Mouse (Mus musculus): Measurements from ENCODE around the gene Pdxp. TPM values are rescaled to one million over a fixed set of nuclear protein-coding genes. Genes with fewer than 3 reads are reported as not detected.

The Pdxp gene
- total RNA-seq, 2 experiments from 2014 or later: 9.8 to 9.9 TPM

GRCm38 (mm10) chr15:78962885-78963284 lies 49.2 kb downstream of the Pdxp start:
- peak in 1 of 2 experiments; percentile 55 for DNase-seq (ENCODE audit: low spot score in 2 of 2)

Small RNAs within 50 kb of the gene (microRNA-seq; reads per million reads assigned to microRNA genes)
- gene Mir6955: not detected

Other genes starting within 250 kb of the Pdxp start
- 1 to 10 TPM; 3.9 to 4.2 TPM for gene Elfn2, start 195.1 kb upstream of the Pdxp start, total RNA-seq (2021)
- gene Mfng, start 140.4 kb upstream of the Pdxp start, total RNA-seq (2021): 10 to 100 TPM; 18.3 to 20.0 TPM
- gene Card10, start 110.9 kb upstream of the Pdxp start, total RNA-seq (2021): 10 to 100 TPM; 11.8 to 14.5 TPM
- gene Cdc42ep1, start 71.3 kb upstream of the Pdxp start, total RNA-seq (2021): 10 to 100 TPM; 56.7 to 59.1 TPM
- 1 to 10 TPM; 2.6 to 2.9 TPM for gene Lgals2, start 58.4 kb upstream of the Pdxp start, total RNA-seq (2021)
- 10 to 100 TPM; 58.8 to 65.5 TPM for gene Gga1, start 36.7 kb upstream of the Pdxp start, total RNA-seq (2021)
- gene Gm49510, start 14.3 kb upstream of the Pdxp start, total RNA-seq (2021): not detected
- 10 to 100 TPM; 25.3 to 26.0 TPM for gene Sh3bp1, start 14.2 kb upstream of the Pdxp start, total RNA-seq (2021)
- gene Lgals1, start 12.8 kb downstream of the Pdxp start, total RNA-seq (2021): 100 to 1,000 TPM; 382 to 438 TPM
- gene Nol12, start 21.0 kb downstream of the Pdxp start, total RNA-seq (2021): 10 to 100 TPM; 40.0 to 47.3 TPM
- 100 to 1,000 TPM in 1 of 2 experiments, 10 to 100 TPM in 1; 96.9 to 112 TPM for gene Triobp, start 33.8 kb downstream of the Pdxp start, total RNA-seq (2021)
- 100 to 1,000 TPM; 361 to 374 TPM for gene H1f0, start 114.5 kb downstream of the Pdxp start, total RNA-seq (2021)
- 1 to 10 TPM in 1 of 2 experiments, under 1 TPM in 1; 0.65 to 1.1 TPM for gene Galr3, start 128.0 kb downstream of the Pdxp start, total RNA-seq (2021)
- 10 to 100 TPM; 23.8 to 29.7 TPM for gene Ankrd54, start 149.0 kb downstream of the Pdxp start, total RNA-seq (2021)
- gene Eif3l, start 161.3 kb downstream of the Pdxp start, total RNA-seq (2021): 100 to 1,000 TPM; 158 to 162 TPM
- gene Micall1, start 195.0 kb downstream of the Pdxp start, total RNA-seq (2021): 10 to 100 TPM; 36.0 to 40.2 TPM
- 100 to 1,000 TPM; 134 to 142 TPM for gene Polr2f, start 227.1 kb downstream of the Pdxp start, total RNA-seq (2021)
- gene 1700088E04Rik, start 227.3 kb downstream of the Pdxp start, total RNA-seq (2021): 1 to 10 TPM; 8.0 to 9.0 TPM